Mouse (Mus musculus) MEL (cell line): ENCODE data around the gene Lnx1.

Source experiments
- CHD2 ChIP-seq: IDR thresholded peaks from 2 replicates; pipeline ENCODE4 v1.6.1; 2011; ENCODE audit warnings: low read length, improper control_type of control experiment
- CTCF ChIP-seq, 3 experiments: IDR thresholded peaks in 2 of 3; conservative IDR thresholded peaks in 1 of 3; 2 replicates each; pipeline ENCODE4 v1.5.1; 2011 to 2012; ENCODE audit warnings: low read length in 3 of 3, low read depth in 2 of 3, mild to moderate bottlenecking in 2 of 3, improper control_type of control experiment in 1 of 3, inconsistent platforms in 1 of 3, mixed read lengths in 1 of 3, moderate library complexity in 1 of 3; ENCODE audit not compliant: control insufficient read depth in 1 of 3, insufficient read depth in 1 of 3, poor library complexity in 1 of 3, severe bottlenecking in 1 of 3
- EP300 ChIP-seq, 2 experiments: IDR thresholded peaks; 2 replicates each; pipeline ENCODE4 v1.6.1; 2011; ENCODE audit warnings: improper control_type of control experiment in 2 of 2, low read length in 2 of 2, low read depth in 1 of 2, mild to moderate bottlenecking in 1 of 2
- GABPA ChIP-seq: IDR thresholded peaks from 2 replicates; pipeline ENCODE4 v1.6.1; 2012; ENCODE audit warnings: low read depth, mild to moderate bottlenecking, inconsistent platforms, low read length, improper control_type of control experiment, moderate library complexity
- GATA1 ChIP-seq: IDR thresholded peaks from 2 replicates; pipeline ENCODE4 v1.6.1; 2011; ENCODE audit warnings: low read depth, low read length, improper control_type of control experiment
- HCFC1 ChIP-seq: IDR thresholded peaks from 2 replicates; pipeline ENCODE4 v1.6.1; 2012; ENCODE audit warnings: low read depth, mild to moderate bottlenecking, inconsistent platforms, low read length, improper control_type of control experiment, moderate library complexity
- JUND ChIP-seq: IDR thresholded peaks from 2 replicates; pipeline ENCODE4 v1.6.1; 2011; ENCODE audit warnings: low read depth, mild to moderate bottlenecking, improper control_type of control experiment, low read length
- KAT2A ChIP-seq: conservative IDR thresholded peaks from 2 replicates; pipeline ENCODE4 v1.6.1; 2012; ENCODE audit warnings: low read depth, low read length, improper control_type of control experiment, inconsistent platforms
- NRF1 ChIP-seq: IDR thresholded peaks from 2 replicates; pipeline ENCODE4 v1.6.1; 2014; ENCODE audit warnings: low read depth, mild to moderate bottlenecking, inconsistent platforms, low read length, improper control_type of control experiment, moderate library complexity; ENCODE audit not compliant: poor library complexity, insufficient read depth, severe bottlenecking
- POLR2A ChIP-seq, 2 experiments: IDR thresholded peaks; 2 replicates each; pipeline ENCODE4 v1.6.1; 2011 to 2012; ENCODE audit warnings: low read length in 2 of 2, mild to moderate bottlenecking in 2 of 2, control low read depth in 1 of 2, improper control_type of control experiment in 1 of 2, low read depth in 1 of 2, moderate library complexity in 1 of 2; ENCODE audit not compliant: control insufficient read depth in 1 of 2, insufficient read depth in 1 of 2, poor library complexity in 1 of 2

DNA sequence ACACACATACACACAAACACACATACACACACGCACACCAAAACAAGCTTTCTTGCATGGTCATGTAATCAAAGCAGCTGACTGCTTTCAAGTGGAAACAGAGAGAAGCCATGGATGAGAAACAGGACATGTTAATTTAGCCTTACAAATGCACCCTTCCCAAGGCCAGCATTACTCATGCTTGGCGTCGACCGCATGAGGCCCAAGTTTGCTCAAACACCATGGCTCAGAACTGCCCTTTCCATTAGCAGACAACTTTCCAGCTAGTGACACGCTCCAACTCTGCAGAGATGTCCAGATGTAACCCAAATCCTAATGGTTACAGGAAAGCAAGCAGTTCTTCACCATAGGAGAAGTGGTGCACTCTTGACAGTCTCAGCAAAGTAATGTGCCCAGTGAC is 47.8 kb upstream of the Lnx1 start:
- TF ChIP-seq GABPA = no peak
- no peak for TF ChIP-seq EP300 (IDR thresholded peaks at IDR 0.05; ENCODE audit: low read depth in 1 of 2, low read length in 2 of 2)
- TF ChIP-seq CTCF (IDR thresholded peaks at IDR 0.05 in 2 of 3, conservative IDR thresholded peaks at IDR 0.05 in 1 of 3; ENCODE audit: control insufficient read depth in 1 of 3, insufficient read depth in 1 of 3, low read depth in 2 of 3, low read length in 3 of 3, poor library complexity in 1 of 3, severe bottlenecking in 1 of 3) = no peak
- no peak for TF ChIP-seq JUND
- TF ChIP-seq NRF1 = no peak
- TF ChIP-seq HCFC1 = no peak
- TF ChIP-seq POLR2A (IDR thresholded peaks at IDR 0.05; ENCODE audit: control insufficient read depth in 1 of 2, insufficient read depth in 1 of 2, low read depth in 1 of 2, low read length in 2 of 2, poor library complexity in 1 of 2) = no peak
- TF ChIP-seq CHD2 = no peak
- TF ChIP-seq GATA1 = no peak
- TF ChIP-seq KAT2A = no peak
